Mouse (Mus musculus): Measurements from ENCODE around the gene Nipal1.

DNA sequence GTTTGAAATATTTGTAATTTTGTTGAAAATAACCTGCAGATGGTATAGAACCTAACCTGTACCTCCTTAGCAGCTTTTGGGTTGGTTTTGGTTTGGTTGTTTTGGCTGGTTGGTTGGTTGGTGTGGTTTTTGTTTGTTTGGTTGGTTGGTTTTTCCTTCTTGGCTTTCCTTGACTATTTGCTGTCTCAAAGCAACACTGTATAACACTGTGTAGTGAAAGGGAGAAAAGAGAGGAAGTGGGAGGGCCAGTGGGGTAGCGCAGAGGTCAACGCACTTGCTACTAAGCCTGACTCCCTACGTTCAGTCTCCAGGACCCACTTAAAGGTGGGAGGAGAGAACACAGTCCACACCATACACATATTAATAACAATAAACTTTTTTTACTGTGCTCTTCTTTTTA is 11.0 kb upstream of the Nipal1 start:
- TF ChIP-seq POLR2A (IDR thresholded peaks at IDR 0.05; ENCODE audit: extremely low read depth, insufficient read depth, low read length): no peak
- TF ChIP-seq CTCF (IDR thresholded peaks at IDR 0.05; ENCODE audit: extremely low read depth, insufficient read depth, low read length): no peak
